Mouse (Mus musculus) embryo, embryonic 11.5 days (tissue): ENCODE measurements at regions not wholly inside any gene's neighbourhood (a gene's known extent, or its start where the extent isn't known, plus 50 kb on each side); places are given as distances from the start of the nearest gene placed in this dataset.

Experiments used
- DNase-seq: peaks from one replicate; pipeline ENCODE4 v3.0.0-alpha.2; 2012; ENCODE audit warnings: low read depth, low spot score

DNA sequence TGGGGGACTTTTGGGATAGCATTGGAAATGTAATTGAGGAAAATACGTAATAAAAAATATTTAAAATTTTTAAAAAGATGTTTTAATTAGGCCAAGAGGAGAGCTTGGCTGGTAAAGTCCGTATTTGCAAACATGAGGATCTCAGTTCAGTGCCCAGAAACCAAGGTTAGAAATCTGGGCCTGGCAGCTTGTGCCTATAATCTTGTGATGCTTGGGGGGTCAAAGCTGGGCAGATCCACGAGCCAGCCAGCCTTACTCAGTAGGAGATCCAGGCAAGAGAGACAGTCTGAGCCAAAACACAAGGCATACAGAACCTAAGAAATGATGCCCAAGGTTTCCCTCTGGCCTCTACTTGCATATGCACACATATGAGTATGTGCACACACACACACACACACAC is 54.1 kb upstream of the Cxadr start:
- DNase-seq, result no peak

DNA sequence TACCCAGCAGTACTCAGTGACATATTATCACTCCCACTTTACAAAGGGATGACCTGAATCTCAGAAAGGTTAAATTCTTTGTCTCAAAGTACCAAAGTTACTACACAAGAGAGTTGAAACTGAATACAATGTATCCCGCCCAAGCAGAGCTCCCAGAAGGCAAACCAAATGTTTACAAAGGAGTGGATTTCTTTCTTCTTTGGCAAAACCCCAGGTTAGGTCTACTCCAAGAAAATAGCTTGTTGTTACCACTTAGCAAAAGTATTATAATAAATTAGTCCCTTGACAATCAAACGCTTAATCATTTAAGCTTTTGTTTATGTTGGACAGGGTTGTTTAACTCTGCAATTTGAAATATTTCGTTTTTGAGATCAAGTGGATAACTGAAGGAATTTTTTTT is 58.6 kb upstream of the Cxadr start:
- DNase-seq, result no peak

DNA sequence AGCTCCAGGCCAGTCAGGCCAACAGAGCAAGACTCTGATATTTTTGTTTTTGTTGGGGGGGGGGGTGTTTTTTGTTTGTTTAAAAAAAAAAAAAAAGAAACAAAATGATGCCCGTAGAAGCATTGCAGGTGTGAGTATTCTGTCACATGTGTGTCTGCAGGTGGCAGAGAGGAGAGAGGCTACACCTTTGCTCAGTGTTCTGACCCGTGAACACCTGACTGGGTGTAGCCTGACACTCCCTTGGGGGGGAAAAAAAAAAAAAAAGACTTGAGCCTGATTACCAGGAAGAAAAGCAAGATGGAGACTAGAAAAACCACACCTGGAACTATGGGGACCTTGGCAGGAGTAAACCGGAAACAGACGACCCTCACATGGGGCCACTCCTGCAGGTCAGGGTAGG is 61.1 kb upstream of the Cxadr start:
- DNase-seq, result no peak

DNA sequence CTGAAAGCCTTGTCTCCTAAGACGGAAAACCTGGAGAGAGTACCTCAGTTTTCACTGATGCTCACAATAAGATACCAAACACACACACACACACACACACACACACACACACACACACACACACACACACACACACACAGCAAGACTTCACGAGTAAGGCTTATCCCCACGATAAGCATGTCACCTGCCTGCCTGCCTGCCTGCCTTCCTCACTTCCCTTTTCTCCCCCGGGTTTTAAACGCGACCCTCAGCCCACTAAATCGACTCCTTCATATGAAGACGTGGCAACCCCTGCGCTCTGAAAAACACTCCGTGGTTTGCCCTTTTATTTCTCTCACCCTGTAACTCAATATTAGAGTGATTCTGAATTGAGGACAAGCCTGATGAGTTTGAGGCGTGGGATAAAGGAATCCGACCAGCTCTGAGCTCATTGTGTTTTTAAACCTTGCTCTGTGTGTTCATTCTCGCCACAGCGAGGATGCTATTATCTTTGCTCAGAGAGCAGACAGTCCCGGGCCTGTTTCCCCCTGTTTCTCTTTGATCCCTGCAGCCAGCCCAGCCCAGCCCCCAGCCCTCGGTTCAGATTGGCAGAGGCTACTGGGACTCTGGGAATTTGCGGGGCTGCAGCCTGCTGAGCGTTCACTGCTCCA is 63.1 kb upstream of the Cxadr start:
- DNase-seq, result peak; percentile 47

DNA sequence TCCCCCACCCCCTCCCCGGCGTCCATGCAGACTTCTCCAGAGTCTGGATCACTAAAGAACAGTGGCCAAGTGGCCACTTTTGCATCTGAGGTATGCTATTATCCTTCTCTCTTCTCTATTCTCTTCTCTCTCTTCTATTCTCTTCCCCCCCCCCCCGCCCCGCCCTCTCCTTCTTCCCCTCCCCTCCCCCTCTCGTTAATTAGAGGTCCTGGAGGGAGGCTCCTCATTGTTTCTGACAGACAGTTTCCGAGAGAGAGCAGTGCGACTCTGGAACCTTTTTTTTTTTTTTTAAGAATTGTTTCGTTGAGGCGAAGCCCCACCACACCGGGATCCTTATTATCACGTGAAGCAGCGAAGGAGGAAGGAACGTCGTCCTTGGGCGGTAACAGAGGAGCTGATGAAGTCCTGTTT is 63.6 kb upstream of the Cxadr start:
- no peak for DNase-seq

DNA sequence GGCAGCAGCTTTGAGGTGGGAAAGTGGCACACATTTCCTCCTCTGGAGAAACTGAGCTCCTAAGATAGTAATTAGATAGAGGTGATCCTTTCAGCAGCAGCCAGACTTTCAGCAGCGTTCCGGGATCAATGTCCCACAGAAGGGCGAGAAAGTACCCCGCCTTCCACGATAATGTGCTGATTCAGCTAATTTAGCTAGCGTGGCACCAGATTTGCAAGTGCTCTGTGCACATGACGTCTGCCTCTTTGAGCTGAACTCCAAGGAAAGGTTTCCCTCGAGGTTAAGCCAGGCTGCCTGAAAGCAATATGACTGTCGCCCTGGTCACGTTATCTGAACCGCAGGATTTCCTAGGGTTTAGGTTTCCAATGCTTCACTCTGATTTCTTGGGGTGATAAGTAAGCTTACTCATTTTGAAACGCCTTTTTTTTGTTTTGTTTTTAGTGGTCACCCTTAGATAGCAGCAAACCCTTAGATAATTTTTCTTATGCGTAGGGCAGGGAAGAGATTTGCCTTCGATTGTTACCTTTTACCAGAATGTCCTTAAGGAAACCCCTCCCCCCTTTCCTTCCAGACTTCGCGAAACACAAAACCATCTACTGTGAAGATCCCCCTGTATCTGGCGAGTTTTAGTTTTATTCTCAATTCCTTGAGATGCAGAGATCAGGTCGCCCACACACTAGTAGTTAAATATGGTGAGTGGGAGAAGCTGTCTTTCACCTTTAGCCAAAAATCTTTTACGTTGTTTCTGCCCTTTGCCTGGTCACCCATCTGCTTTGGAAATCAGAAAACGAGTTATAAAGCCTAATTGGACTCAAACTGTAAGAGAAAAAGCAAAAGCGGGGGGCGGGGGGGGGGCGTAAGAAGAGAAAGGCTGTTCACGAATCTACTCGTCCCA is 64.3 kb upstream of the Cxadr start:
- no peak for DNase-seq

DNA sequence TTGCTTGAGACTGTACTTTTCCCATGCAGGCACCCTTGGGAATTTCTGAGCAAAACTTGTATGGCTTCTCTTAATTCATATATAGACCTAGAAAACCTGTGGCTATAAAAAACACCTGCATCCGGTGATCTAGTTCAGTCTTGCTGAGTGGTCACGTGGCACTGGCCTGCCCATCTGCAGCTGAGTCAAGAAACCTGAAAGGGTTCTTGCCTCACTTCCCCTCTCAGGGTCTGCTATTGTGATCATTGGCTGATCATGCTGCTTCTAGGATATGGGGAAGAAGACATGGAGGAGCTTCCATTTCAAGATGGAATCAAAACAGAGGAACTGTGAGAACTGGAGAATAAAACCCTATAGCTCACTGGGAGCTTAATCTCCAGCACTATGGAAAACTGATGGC is 69.1 kb upstream of the Cxadr start:
- no peak for DNase-seq

DNA sequence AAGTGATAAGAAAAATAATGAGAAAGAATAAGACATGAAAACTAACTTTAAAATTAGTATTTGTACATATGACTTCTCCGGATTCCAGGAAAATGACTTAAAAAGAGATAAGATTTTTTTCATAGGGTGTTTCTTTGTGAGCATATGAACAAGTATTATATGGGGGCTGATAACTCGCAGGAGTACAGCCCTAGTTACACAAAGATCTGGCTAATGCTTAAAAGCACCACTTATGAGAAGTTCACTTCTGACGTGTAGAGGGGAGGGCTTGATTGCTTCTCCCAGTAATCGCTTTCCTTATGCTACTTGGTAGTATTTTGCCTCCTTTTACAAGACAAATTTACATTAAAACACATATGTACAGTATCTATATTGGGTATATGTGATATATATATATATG is 72.3 kb upstream of the Cxadr start:
- DNase-seq, result no peak

DNA sequence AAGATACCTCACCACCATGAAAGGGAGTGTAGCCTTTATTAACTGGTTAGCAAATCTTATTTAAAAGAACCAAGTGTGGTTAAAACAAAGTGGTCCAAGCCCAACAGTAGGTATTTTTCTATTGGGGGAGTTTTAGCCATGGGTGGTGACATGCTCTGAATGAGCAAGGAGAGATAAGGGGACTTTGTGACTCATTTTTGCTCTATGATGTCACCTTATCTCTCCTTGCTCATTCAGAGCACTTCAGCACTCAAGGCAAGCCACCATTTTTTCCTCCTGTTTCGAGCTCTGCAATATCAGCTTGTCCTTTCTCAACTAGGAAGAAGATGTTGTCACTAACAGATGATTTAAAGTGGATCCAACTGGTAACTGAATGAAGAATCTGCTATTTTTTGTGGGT is 78.9 kb upstream of the Cxadr start:
- DNase-seq, result no peak

DNA sequence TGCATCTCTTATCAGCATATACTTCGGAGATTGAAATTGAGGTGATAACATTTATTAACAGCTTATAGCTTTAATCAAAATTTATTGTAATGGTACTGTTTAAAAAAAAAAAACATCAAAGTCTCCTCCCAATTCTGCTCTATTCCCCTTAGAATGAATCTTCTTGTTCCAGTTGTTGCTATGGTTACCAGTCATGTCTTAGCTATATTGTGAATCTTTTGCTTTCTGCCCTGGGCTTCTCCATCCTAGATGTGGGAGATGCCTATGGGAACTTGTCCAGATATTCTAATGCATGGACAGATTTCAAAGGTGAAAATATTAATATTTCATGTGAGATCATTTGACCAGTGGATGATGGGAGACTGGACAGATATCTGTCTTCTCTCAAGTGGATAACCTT is 79.5 kb upstream of the Cxadr start:
- DNase-seq, result no peak

DNA sequence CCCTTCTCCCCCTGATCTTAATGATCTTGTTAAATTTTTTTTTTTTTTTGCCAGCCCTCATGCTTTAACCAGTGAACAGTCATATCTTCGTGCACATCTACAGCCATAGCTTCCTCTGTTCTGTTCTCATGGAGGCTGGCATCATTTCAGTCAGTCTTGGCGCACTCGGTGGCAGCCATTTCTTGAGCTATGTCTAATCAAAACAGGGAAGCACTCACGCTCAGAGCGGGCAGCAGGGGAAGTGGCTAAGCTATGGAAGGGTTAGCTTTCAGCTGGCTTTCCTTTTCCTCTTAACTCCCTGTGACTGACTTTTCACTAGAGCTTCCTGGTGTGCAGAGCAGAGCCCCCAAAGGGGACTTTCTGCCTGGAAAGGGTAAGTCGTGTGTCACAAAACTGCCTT is 83.7 kb upstream of the Cxadr start:
- DNase-seq, result no peak

DNA sequence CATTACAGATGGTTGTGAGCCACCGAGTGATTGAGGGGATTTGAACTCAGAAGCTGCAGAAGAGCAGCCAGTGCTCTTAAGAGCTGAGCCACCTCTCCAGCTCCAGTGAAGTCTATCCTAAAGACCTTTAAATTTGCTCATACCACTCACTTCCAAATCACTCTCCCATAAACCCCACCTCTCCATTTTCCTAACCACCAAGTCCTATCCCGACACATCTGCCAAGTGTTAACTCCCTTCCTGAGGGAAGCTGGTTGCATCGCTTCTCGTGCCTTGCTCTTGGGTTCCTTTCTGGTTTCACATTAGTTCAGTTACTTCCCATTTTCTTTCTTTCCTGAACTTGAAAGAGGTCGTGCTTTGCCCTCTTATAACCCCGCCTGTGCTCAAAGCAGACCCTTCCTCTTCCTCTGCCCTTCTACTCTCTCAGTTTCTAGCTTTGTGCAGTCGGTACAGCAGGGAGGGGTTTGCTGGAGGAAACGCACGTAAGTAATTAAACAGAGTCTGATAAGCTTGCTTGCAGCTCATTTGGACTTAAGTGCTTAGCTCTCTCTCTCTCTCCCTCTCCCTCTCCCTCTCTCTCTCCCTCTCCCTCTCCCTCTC is 84.4 kb upstream of the Cxadr start:
- DNase-seq, result no peak

DNA sequence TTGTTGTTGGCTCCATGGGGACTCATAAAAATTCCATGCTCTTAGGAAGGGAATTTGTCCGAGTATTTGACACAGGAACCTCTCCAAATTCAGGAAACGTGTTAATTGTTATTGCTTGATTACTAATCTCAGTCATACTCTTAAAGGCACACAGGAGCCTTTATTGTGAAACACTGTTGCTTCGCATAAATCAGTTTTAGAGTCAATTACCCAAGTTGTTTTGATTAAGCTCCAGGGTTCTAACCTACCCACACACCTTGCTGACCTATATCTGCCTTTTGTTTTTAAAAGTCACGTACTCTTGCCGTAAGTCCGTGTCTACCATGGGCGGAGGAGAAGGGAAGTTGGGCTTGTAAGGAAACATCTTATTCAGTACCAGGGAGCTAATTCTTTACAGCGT is 89.6 kb upstream of the Cxadr start:
- no peak for DNase-seq

DNA sequence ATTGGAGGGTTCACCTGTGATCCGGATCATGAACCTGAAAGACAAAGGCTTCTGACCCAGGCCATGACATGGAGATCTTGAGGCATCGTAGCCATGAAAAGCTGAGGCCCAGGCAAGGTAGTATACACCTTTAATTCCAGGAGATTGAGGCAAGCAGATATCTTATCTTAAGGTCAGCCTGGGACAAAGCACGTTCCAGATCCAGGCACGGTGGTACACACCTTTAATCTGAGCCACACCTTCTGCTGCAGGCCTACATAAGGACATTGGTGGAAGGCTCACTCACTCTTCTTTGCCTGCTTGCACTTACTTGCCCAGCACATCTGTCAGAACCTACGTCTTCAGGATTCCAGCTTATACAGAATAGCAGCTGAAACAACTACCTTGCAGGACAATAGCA is 93.0 kb upstream of the Cxadr start:
- DNase-seq, result no peak

DNA sequence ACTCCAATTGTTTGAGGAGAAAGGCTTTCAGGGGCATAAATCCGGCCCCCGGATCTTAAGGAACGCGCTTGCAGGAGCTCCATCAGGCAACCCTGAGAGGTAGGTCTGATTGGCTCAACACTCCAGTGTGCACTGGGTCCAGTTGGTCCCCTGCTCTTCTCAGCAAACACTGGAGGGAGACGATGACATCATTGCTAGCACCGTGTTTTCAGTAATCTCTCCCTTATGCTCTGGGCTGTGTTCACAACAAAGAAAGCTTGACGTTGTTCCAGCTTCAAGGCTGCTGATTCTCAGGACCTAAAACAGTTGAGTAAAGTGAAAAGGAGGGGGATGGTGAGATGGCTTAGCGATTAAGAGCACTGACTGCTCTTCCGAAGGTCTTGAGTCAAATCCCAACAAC is 97.0 kb upstream of the Cxadr start:
- DNase-seq, result no peak

DNA sequence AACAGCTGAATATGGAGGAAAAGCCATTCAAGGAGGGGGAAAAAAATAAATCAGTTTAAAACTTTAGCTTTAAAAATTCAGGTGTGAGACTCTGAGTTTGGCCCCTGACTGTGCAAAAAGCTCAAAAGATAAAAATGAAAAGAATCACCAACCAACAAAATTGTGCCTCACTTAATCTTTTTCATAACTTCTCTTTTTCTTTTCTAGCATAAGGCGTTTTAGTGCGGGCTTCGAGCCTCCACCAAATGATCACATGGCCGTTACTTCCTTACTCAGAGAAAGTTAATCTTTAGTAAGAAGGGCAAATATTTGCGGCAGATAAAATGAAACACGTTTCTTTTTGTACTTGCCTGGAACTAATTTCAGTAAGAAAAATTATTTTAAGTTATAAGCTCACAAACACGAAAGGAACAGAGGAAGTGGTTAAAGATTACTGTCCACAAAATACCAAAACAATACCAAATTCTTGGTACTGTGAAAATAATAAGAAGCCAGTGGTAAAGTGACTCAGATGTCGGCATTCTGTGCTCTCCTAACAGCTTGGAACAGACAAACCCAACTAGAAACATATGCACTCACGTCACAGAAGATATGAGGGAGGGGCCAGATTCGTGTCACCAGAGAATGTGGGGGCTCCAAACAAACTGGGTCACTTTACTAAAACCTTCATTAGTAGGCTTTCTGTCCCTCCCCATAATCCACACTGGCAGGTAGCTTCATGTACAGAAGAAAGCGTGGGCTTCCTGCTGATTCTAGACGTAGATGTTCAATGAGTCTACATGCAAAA is 101.1 kb upstream of the Cxadr start:
- DNase-seq, result no peak

DNA sequence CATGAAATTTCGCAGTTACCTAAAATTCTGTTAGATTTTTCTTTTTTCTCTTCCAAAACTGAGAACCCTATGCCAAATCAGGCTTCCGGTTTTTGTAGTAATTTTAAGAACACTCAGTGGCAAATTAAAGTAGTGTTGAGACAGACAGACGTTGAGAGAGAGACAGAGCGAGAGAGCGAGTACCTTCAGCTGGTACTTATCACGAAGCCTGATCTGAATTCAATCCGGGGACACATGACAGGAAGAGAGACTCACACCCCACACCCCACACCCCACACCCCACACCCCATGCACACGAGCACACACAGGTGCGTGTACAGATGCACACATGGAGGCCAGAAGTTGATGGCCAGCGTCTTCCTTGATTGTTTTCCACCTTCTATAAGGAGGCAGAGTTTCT is 102.0 kb upstream of the Cxadr start:
- no peak for DNase-seq

DNA sequence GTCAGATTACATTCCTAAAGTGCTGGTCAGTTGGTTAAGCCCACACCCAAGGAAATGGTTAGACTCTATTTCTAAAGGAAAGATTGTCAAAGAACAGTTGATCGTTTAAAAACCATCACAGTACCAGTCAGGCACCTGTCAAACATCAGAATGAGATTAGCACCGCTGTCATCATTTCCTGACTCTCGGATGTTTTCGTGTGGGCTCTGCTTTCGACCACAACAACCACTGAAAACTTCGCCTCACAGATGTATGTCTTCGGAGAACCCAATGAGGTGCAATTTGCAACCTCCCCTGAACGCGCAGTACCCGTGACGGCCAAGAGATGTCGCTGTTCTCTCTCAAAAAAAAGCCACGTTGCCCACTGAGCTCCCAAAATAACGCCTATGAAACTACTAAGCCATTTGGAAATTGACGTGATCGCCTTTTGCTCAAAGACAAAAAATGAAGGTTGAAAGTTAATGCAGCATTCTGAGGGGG is 102.6 kb upstream of the Cxadr start:
- peak; percentile 58 for DNase-seq

DNA sequence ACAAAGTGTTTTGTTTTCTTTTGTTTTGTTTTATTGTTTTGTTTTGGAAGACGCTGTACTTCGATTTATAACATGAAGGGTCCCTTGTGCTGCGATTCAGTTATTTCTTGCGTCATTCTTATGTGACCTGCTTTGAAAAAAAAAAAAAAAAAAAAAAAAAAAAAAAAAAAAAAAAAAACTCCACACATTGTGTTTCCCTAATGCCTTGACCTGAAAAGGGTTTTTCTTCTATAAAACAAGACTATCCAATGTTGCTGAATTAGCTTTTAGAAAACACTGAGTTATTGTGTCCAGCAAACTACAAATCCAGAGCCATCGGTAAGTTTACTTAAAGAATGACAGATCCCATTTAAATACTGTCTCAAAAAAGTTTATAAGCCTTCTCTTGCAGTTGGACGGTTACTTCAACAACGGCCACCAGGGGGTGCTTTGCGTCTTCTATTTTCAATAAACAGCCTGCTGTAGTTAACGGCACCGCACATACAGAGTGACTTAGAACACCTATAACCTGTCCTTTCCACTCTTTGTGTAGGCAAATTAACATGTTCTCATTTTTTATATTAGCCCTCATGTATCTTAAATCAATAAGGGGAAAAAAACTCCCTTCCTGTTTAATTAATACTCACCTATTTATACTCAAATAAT is 103.9 kb upstream of the Cxadr start:
- peak; percentile 74 for DNase-seq

DNA sequence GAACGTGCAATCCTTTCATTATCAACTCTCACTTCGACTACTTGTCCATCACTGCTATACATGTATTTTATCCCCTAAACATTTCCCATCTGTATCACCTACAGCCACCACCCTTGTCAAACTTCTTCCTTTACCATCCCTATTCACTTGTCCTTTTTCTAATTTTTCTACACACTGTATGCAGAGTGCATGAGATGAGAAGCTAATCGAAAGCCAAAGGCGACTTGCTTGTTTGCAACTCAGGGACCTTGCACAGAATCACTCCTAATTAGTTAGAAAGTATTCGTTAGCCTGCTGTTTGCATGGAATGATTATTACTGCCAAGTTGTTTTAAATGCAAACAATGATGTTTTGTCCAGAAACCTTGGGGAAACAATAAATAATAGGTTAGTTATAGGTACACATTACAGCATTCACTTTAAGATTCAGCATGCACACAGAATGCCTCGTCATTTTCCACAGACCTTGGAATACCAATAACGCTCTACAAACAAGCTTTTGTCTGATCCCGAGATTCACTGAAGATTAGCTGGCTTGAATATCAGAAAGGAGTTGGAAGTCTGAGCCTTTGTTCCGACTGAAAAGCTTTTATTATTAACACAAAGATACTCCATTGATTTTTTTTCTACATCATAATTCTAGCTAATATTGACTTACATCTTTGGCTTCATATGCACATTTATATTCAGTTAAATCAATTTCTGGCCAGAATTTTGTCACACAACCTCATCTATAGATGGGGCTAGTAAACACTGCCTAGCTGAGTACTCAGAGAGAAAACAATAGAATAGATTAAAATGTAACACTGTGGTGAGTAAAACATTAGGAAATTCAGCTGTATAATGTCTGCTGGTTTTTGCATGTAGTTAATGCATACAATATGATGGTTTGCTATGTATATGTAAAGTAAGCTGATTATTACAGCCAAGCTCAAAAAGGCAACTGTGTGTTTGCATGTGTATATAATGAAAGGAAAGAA is 130.4 kb upstream of the Cxadr start:
- no peak for DNase-seq
